Mouse (Mus musculus) liver, embryonic 12.5 days (tissue): Measurements from ENCODE around the gene Lrit2. TPM values are rescaled to one million over a fixed set of nuclear protein-coding genes. Genes with fewer than 3 reads are reported as not detected.

Experiments used
- ATAC-seq: fragments of 200-750 bp; cut with Nextera tagmentation; 2 replicates; pipeline ENCODE4 v1.8.0; 2017; ENCODE audit warnings: moderate number of reproducible peaks, mild to moderate bottlenecking, moderate library complexity
- H3K27ac ChIP-seq: fragments of 300-500 bp; sonication (generic); 2 replicates; pipeline ENCODE4 v1.5.1; 2016; ENCODE audit warnings: mild to moderate bottlenecking
- H3K27me3 ChIP-seq: fragments of 300-500 bp; sonication (generic); replicated peaks from 2 replicates; pipeline ENCODE4 v1.6.1; 2016; ENCODE audit warnings: mild to moderate bottlenecking, moderate library complexity
- H3K36me3 ChIP-seq: fragments of 300-500 bp; sonication (generic); 2 replicates; pipeline ENCODE4 v1.6.1; 2016; ENCODE audit warnings: mild to moderate bottlenecking, moderate library complexity
- H3K4me1 ChIP-seq: fragments of 300-500 bp; sonication (generic); 2 replicates; pipeline ENCODE4 v1.6.1; 2016
- H3K4me2 ChIP-seq: fragments of 300-500 bp; sonication (generic); 2 replicates; pipeline ENCODE4 v1.6.1; 2016; ENCODE audit warnings: mild to moderate bottlenecking, moderate library complexity
- H3K4me3 ChIP-seq: fragments of 300-500 bp; sonication (generic); 2 replicates; pipeline ENCODE4 v1.5.1; 2016; ENCODE audit warnings: mild to moderate bottlenecking, moderate library complexity
- H3K9ac ChIP-seq: fragments of 300-500 bp; sonication (generic); 2 replicates; pipeline ENCODE4 v1.6.1; 2016; ENCODE audit warnings: mild to moderate bottlenecking, moderate library complexity
- H3K9me3 ChIP-seq: fragments of 300-500 bp; sonication (generic); replicated peaks from 2 replicates; pipeline ENCODE4 v1.6.1; 2016; ENCODE audit warnings: mild to moderate bottlenecking, moderate library complexity
- WGBS: fragments of 180-500 bp; shearing (Covaris S2); methylation state at CpG from one replicate; pipeline ENCODE4 v1.1.7; 2016; ENCODE audit not compliant: insufficient replicate concordance; 5-methylcytosine and 5-hydroxymethylcytosine counted together
- polyA plus RNA-seq: library from polyadenylated mRNA; unstranded; fragments of >200 nt; fragmentation: Nextera tagmentation; extraction: Ambion mirVana; gene quantifications from 2 replicates; pipeline ENCODE4 v1.2.1, GENCODE M21; 2016

Gene Lrit2
- polyA plus RNA-seq, 1 experiment from 2014 or later = not detected

DNA sequence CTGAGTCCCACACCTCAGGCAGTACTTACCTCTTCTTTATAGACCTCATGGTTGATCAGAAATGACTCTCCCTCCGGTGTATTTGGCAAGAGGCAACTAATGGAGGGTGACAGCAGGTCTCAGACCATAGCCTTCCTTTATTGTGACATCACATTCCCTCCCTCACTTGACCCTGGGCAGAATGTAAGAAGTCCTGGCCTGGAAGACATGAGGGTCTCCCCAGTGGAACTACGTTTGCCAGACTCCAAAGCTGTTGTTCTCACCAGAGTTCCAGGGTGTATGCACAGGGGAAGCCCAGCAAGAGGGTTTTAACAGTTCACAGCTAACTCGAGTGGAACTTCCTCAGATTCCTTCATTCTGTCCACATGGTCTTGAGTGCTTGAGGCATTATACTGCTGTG lies 46.2 kb downstream of the Lrit2 start, which contains the start of gene 2610528A11Rik:
Gene 2610528A11Rik (minus strand): TSS at position 101 of the 400 bp plus-strand sequence.
- H3K9ac ChIP-seq = no peak within 1 kb of the TSS
- 43% methylated on average over 3 of the region's 3 CpGs for WGBS
- H3K27ac ChIP-seq = no peak within 1 kb of the TSS
- H3K36me3 ChIP-seq = peaks cover 5% of the 10 kb centered on the region
- ATAC-seq = no peak
- no peak within 1 kb of the TSS for H3K4me2 ChIP-seq
- no peaks in the 10 kb centered on the region for H3K4me1 ChIP-seq
- no peaks in the 10 kb centered on the region for H3K9me3 ChIP-seq
- H3K4me3 ChIP-seq = no peak within 1 kb of the TSS
- H3K27me3 ChIP-seq = no peaks in the 10 kb centered on the region

DNA sequence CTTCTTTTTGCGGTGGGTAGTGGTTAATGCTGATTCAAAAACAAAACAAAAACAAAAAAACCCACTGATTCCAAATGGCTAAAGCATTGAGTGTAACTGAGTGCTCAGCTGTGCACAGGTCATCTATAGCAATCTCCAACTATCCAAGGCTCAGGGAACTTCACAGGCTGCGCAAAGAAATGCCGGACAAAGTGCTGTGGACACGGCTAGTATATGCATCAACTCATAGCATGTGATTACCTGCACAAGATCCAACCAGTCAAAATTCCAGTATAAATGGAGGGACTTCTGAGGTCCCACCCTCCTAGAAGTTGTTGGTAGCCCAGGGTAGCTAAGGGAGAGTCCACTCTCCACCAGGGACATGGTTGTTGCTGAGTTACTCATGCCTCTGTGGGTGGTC lies 51.5 kb downstream of the Lrit2 start:
- Histone ChIP-seq H3K27me3 (no peaks in the 10 kb centered on the region), H3K4me3 (no peak overlapping the region), H3K9ac (no peak overlapping the region), H3K36me3 (peaks cover 57% of the 10 kb centered on the region), H3K9me3 (no peaks in the 10 kb centered on the region), H3K4me1 (no peaks in the 10 kb centered on the region), H3K27ac (no peak overlapping the region), H3K4me2 (no peak overlapping the region)
- no peak for ATAC-seq
- 91% methylated on average over 4 of the region's 4 CpGs for WGBS

Other genes with a start within 250 kb of the Lrit2 start
- 6.5 and 7.6 TPM in 2 replicates for gene Ccser2, start 99.2 kb upstream of the Lrit2 start, polyA plus RNA-seq
- not detected in 2 replicates for gene Rgr, start 19.0 kb upstream of the Lrit2 start, polyA plus RNA-seq
- gene Lrit1, start 13.1 kb upstream of the Lrit2 start, polyA plus RNA-seq = not detected in 2 replicates
- not detected in 2 replicates for gene Cdhr1, start 30.4 kb downstream of the Lrit2 start, polyA plus RNA-seq
- gene 2610528A11Rik, start 46.1 kb downstream of the Lrit2 start, polyA plus RNA-seq = not detected in 2 replicates
- gene Ghitm, start 67.3 kb downstream of the Lrit2 start, polyA plus RNA-seq = 253 and 263 TPM in 2 replicates